Mouse (Mus musculus): ENCODE data around the gene Ap2b1. TPM values are rescaled to one million over a fixed set of nuclear protein-coding genes. Genes with fewer than 3 reads are reported as not detected.
A peak's percentile ranks its signal among the peaks of the same experiment; 100 is the strongest.
"Not testable (repeated sequence)": the region's sequence is repeated elsewhere in the genome, so short reads cannot be mapped to it uniquely, and the experiment has no call there.

Ap2b1 gene
- total and polyA plus RNA-seq, 2 experiments from 2014 or later, result 20.1 to 51.6 TPM

DNA sequence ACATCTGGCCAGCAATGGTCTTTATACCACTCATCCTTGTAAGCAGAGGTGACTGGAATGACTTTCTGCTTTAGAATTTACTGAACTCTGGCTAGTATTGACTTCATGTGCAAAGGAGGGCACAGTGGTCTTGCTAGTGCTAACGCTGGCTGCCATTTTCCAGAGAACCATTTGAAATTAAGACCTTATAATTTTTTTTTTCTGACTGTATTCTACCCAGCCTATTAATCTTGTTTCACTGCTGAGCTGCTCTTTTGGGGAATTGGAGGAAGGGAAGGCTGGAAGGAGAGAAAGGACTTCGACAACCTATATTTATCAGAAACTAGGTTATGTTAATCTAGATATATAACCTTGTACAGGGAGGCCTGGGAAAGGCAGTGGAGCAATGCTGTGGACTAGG lies 5.7 kb downstream of the Ap2b1 start:
- H3K4me2 ChIP-seq (ENCODE audit: low read depth, low read length), result no peak overlapping the region
- no peak overlapping the region for H3K4me3 ChIP-seq (ENCODE audit: low read depth, low read length)
- 83% methylated on average over 2 of the region's 2 CpGs for WGBS

GRCm38 (mm10) chr11:83306700-83307253 lies 8.0 kb downstream of the Ap2b1 start:
- Histone ChIP-seq H3K27me3 (ENCODE audit: control insufficient read depth, insufficient read depth, low read length) (no peaks in the 10 kb centered on the region), H3K4me1 (ENCODE audit: control insufficient read depth, insufficient read depth) (peaks cover 22% of the 10 kb centered on the region), H3K9me3 (replicated peaks; ENCODE audit: control insufficient read depth, low read length) (no peaks in the 10 kb centered on the region), H3K36me3 (replicated peaks; ENCODE audit: control insufficient read depth, insufficient read depth, low read length) (peaks cover 9% of the 10 kb centered on the region), H3K4me2 (ENCODE audit: low read depth, low read length) (no peak overlapping the region), H3K27ac (ENCODE audit: low read depth) (no peak overlapping the region), H3K9ac (replicated peaks; ENCODE audit: low read depth, low read length) (no peak overlapping the region), H3K4me3 (ENCODE audit: low read depth, low read length) (no peak overlapping the region)
- ATAC-seq (ENCODE audit: insufficient read depth, low read depth) (no peak), DNase-seq (ENCODE audit: low spot score) (no peak)
- WGBS, result 79% methylated on average over 4 of the region's 4 CpGs
- TF ChIP-seq CTCF (IDR thresholded peaks at IDR 0.05; ENCODE audit: low read depth) (no peak), EP300 (IDR thresholded peaks at IDR 0.05; ENCODE audit: low read depth) (no peak)

More for the DNA sequence above, 5.7 kb downstream of the Ap2b1 start:
- no peak overlapping the region for H3K9ac ChIP-seq (replicated peaks; ENCODE audit: low read depth, low read length)
- no peaks in the 10 kb centered on the region for H3K9me3 ChIP-seq (replicated peaks; ENCODE audit: control insufficient read depth, low read length)
- H3K36me3 ChIP-seq (replicated peaks; ENCODE audit: control insufficient read depth, insufficient read depth, low read length), result peaks cover 8% of the 10 kb centered on the region
- H3K27me3 ChIP-seq (ENCODE audit: control insufficient read depth, insufficient read depth, low read length), result no peaks in the 10 kb centered on the region
- no peak overlapping the region for H3K27ac ChIP-seq (ENCODE audit: low read depth)
- ATAC-seq (ENCODE audit: insufficient read depth, low read depth) (no peak), DNase-seq (ENCODE audit: low spot score) (no peak)
- H3K4me1 ChIP-seq (ENCODE audit: control insufficient read depth, insufficient read depth), result peaks cover 23% of the 10 kb centered on the region
- TF ChIP-seq CTCF (IDR thresholded peaks at IDR 0.05; ENCODE audit: low read depth) (no peak), EP300 (IDR thresholded peaks at IDR 0.05; ENCODE audit: low read depth) (no peak)

- Histone ChIP-seq H3K4me2 (ENCODE audit: low read depth, low read length) (no peak overlapping the region), H3K9me3 (replicated peaks; ENCODE audit: control insufficient read depth, low read length) (no peaks in the 10 kb centered on the region), H3K36me3 (replicated peaks; ENCODE audit: control insufficient read depth, insufficient read depth, low read length) (peaks cover 23% of the 10 kb centered on the region), H3K4me1 (ENCODE audit: control insufficient read depth, insufficient read depth) (no peaks in the 10 kb centered on the region), H3K27ac (ENCODE audit: low read depth) (no peak overlapping the region), H3K9ac (replicated peaks; ENCODE audit: low read depth, low read length) (no peak overlapping the region), H3K27me3 (ENCODE audit: control insufficient read depth, insufficient read depth, low read length) (no peaks in the 10 kb centered on the region), H3K4me3 (ENCODE audit: low read depth, low read length) (no peak overlapping the region)
- ATAC-seq (ENCODE audit: insufficient read depth, low read depth) (no peak), DNase-seq (ENCODE audit: low spot score) (no peak)
- TF ChIP-seq EP300 (IDR thresholded peaks at IDR 0.05; ENCODE audit: low read depth) (no peak), CTCF (IDR thresholded peaks at IDR 0.05; ENCODE audit: low read depth) (no peak)
- WGBS, result 73% methylated on average over 5 of the region's 5 CpGs
These were observed 13.6 kb downstream of the Ap2b1 start for GRCm38 (mm10) chr11:83312471-83312870.

DNA sequence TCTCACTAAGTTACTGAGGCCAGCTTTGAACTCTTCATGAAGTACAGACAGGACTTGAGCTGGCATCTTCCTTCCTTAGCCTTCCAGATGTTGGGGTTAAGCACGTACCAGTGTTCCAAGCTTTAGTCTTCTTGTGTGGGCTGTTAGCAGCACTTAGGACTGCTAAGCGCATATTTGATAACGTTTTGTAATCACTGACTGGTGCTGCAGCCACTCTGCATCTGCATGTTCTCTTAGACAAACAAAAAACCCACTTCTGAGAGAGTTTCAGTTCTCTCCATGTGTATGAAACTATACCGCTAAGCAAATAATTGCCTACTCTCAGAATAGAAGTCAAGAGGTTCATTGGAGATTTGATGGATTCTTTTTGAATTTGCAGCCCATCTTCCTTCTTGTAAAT lies 20.2 kb downstream of the Ap2b1 start:
- WGBS, result 69% methylated on average over 4 of the region's 4 CpGs
- no peak overlapping the region for H3K27ac ChIP-seq (ENCODE audit: low read depth)
- DNase-seq (ENCODE audit: low spot score) (no peak), ATAC-seq (ENCODE audit: insufficient read depth, low read depth) (no peak)
- H3K36me3 ChIP-seq (replicated peaks; ENCODE audit: control insufficient read depth, insufficient read depth, low read length), result peaks cover 50% of the 10 kb centered on the region
- H3K4me1 ChIP-seq (ENCODE audit: control insufficient read depth, insufficient read depth), result no peaks in the 10 kb centered on the region
- TF ChIP-seq EP300 (IDR thresholded peaks at IDR 0.05; ENCODE audit: low read depth) (no peak), CTCF (IDR thresholded peaks at IDR 0.05; ENCODE audit: low read depth) (no peak)
- H3K9ac ChIP-seq (replicated peaks; ENCODE audit: low read depth, low read length), result no peak overlapping the region
- H3K4me2 ChIP-seq (ENCODE audit: low read depth, low read length), result no peak overlapping the region
- no peaks in the 10 kb centered on the region for H3K9me3 ChIP-seq (replicated peaks; ENCODE audit: control insufficient read depth, low read length)
- no peaks in the 10 kb centered on the region for H3K27me3 ChIP-seq (ENCODE audit: control insufficient read depth, insufficient read depth, low read length)
- no peak overlapping the region for H3K4me3 ChIP-seq (ENCODE audit: low read depth, low read length)

DNA sequence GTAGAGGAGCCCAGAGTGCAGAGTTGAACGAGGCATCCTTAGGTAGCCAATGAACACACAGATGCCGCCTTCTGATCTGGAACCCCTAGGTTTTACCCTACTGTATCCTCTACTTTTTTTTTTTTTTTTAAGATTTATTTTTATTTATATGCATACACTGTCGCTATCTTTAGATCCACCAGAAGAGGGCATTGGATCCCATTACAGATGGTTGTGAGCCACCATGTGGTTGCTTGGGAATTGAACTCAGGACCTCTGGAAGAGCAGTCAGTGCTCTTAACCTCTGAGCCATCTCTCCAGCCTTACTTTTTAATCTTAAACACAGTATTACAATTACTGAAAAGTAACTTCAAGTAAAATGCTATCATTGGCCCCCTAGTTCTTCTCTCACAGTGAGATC lies 27.9 kb downstream of the Ap2b1 start:
- H3K27me3 ChIP-seq (ENCODE audit: control insufficient read depth, insufficient read depth, low read length); DNase-seq (ENCODE audit: low spot score); H3K9me3 ChIP-seq (replicated peaks; ENCODE audit: control insufficient read depth, low read length); H3K27ac ChIP-seq (ENCODE audit: low read depth); ATAC-seq (ENCODE audit: insufficient read depth, low read depth); H3K4me1 ChIP-seq (ENCODE audit: control insufficient read depth, insufficient read depth); H3K4me3 ChIP-seq (ENCODE audit: low read depth, low read length); H3K9ac ChIP-seq (replicated peaks; ENCODE audit: low read depth, low read length); H3K4me2 ChIP-seq (ENCODE audit: low read depth, low read length): not testable (repeated sequence)
- WGBS, result 87% methylated on average over 3 of the region's 3 CpGs
- peaks cover 88% of the 10 kb centered on the region for H3K36me3 ChIP-seq (replicated peaks; ENCODE audit: control insufficient read depth, insufficient read depth, low read length)

GRCm38 (mm10) chr11:83327427-83327826 lies 28.6 kb downstream of the Ap2b1 start:
- Histone ChIP-seq H3K4me1 (ENCODE audit: control insufficient read depth, insufficient read depth) (no peaks in the 10 kb centered on the region), H3K9me3 (replicated peaks; ENCODE audit: control insufficient read depth, low read length) (no peaks in the 10 kb centered on the region), H3K36me3 (replicated peaks; ENCODE audit: control insufficient read depth, insufficient read depth, low read length) (peaks cover 81% of the 10 kb centered on the region), H3K4me2 (ENCODE audit: low read depth, low read length) (no peak overlapping the region), H3K9ac (replicated peaks; ENCODE audit: low read depth, low read length) (no peak overlapping the region), H3K27ac (ENCODE audit: low read depth) (no peak overlapping the region), H3K4me3 (ENCODE audit: low read depth, low read length) (no peak overlapping the region), H3K27me3 (ENCODE audit: control insufficient read depth, insufficient read depth, low read length) (no peaks in the 10 kb centered on the region)
- ATAC-seq (ENCODE audit: insufficient read depth, low read depth) (no peak), DNase-seq (ENCODE audit: low spot score) (peak; percentile 16)
- WGBS, result 60% methylated on average over 3 of the region's 3 CpGs
- TF ChIP-seq EP300 (IDR thresholded peaks at IDR 0.05; ENCODE audit: low read depth), result no peak
- TF ChIP-seq CTCF (IDR thresholded peaks at IDR 0.05; ENCODE audit: low read depth), result peak; percentile 61

Measured in heart, postnatal 0 days (tissue).